Mouse (Mus musculus) frontal cortex, postnatal 10 days (tissue): Measurements from ENCODE around the gene Slamf9.
A peak's percentile ranks its signal among the peaks of the same experiment; 100 is the strongest.

Source experiments
- DNase-seq, 2 experiments: peaks; one replicate each; pipeline ENCODE4 v3.0.0; 2022; ENCODE audit warnings: low spot score in 2 of 2, mixed read lengths in 1 of 2

Gene Slamf9

GRCm38 (mm10) chr1:172513525-172514212 is 38.5 kb downstream of the Slamf9 start:
- no peak for DNase-seq

- no peak for DNase-seq
Observed at GRCm38 (mm10) chr1:172514213-172514529, 39.0 kb downstream of the Slamf9 start.

- no peak for DNase-seq
Observed at GRCm38 (mm10) chr1:172514551-172515268, 39.6 kb downstream of the Slamf9 start.

DNA sequence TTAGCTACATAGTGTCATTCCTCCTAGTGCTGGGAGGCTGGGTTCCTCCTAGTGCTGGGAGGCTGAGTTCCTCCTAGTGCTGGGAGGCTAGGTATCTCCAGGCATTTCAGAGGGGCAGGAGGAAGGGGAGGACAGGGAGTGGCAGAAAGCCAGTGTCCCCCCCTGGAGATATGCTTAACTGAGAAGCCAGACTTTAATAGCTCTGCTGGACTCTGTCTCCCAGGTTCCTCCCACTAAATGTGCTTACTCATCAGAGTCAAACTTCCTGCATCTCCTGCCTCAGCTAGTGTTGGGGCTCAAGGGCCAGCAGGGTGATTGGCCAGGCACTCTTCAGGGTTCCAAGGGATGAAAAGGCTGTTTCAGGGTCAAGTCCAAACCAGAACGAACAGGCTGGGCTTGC is 40.2 kb downstream of the Slamf9 start:
- DNase-seq: no peak

DNA sequence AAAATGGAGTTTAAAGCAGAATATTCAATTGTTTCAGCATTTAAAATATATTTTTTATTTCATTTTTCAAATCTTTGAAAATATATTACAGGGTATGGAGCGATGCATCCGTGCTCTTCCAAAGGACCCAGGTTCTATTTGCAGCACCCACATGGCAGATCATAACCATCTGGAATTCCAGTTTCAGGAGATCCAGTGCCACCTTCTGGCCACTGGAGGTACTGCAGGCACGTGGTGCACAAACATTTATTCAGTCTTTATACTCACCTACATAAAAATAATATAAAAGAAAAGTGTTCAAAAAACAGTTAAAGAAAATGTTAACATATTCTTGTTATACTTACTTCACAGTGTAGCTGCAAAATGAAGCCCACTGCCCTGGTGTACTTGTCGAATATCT is 42.9 kb downstream of the Slamf9 start:
- no peak for DNase-seq

DNA sequence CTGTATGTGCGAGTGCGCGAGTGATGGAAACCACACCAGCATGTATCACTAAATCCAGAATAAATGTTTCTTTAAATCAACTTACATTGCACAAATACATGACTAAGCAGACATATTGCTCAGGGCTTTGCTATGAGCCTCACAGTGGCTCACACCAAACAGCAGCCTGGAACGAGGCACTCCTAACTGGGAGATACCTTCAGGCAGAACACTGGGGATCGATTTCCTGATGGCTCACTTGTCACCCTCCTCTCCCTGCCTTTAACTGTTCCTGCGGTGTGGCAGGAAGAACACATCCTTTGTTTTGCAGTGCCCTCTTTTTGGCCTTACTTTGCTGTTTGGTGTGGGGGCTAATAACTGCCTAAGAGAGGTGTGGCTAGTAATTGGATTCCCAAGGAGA is 44.5 kb downstream of the Slamf9 start:
- DNase-seq: no peak

- peak; percentile 82 for DNase-seq
Observed at GRCm38 (mm10) chr1:172520576-172521440, 45.6 kb downstream of the Slamf9 start, which contains the start of gene Cfap45. Cfap45 (plus strand) TSS chr1:172520801.

DNA sequence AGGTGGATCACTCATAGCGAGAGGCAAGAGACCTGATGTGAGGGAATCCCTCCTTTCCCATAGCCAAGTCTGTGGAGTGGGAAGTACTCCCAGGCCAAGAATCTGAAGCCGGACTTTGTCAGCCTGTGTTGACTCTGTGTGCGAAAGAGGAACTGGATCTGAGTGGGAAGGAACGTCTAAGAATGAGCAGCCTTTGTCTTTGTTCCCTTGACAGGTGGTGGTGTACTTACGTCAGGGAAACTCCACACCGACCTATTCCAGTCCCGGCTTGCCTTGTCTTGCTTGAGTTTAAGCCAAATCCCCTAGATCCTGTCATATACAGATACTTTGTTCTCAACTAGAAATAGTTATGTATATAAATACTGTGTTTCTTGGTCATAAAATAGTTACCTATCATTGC is 47.4 kb downstream of the Slamf9 start:
- DNase-seq: no peak

DNA sequence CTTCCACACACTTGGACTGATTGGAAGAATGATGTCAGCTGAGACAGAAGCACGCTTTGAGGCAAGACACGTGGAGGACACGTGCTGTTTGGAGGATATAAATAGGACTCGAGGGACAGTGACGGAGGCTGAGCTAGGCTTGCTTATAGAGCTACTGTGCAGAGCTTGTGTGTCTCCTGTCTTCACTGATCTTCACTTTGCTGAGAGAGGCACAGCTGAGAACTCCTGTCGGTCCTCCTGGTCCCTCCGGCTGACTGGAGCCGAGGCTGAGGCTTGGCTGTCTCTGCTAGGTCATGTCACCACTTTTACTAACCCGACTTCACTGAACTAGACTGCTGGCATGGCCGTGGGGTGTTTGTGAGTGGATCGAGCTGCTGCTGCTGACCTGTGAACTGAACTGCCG is 48.5 kb downstream of the Slamf9 start:
- DNase-seq: no peak

GRCm38 (mm10) chr1:172525027-172525764 is 50.0 kb downstream of the Slamf9 start:
- no peak for DNase-seq

DNA sequence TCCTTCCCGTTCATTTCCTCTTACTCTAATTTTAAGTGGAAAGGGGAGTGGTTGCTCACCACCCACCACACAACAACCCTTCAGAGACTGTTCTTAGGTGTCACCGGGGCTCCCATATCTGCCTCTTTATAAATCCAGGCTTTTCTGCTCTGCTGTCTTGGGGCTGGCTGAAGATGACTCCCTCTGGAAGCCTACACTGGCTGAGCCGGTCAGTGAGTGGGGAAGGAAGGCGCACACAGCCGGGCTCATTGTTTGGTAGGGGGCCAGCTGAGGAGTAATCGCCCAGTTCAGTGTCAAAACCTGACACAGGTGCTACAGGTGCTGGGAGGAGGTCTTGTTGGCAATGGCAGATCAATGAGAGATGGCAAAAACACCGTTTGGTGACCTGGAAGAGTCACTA is 50.8 kb downstream of the Slamf9 start:
- DNase-seq: no peak

DNA sequence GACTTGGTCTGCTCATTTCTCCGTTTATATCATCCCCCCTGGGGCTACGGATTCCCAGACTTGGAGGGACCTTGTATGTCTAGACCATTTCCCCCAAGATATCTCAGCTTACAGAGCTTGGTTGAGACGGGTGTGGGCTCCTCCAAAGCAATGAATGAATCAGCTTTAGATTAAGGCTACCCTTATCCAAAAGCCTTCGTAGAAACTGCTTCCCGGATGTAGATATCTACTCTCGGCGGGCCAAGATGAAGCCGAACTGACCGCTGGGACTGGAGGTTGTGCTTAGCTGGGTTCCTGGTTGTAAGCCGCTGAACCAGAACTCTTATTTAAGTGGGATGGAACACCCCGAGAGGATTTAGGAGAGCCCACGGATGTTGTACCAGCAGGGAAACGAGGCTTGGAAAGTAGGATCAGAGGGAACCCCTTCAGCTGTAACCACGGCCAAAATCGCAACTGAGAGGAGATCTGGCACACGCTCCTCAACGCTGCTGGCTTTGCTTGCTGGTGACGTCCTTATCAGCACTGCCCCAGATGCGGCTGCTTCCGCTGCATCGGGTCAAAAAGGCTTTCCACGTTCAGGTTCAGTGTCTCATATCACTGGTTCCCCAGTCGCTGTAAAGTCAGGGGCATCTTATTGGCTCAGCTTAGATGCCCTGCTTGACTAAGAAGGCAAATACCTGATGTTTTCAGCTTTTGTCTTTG is 51.4 kb downstream of the Slamf9 start:
- DNase-seq: no peak

- no peak for DNase-seq
Observed at GRCm38 (mm10) chr1:172527431-172527830, 52.3 kb downstream of the Slamf9 start.
